ENCODE assay signal across 20 mouse cellular contexts in genomic region chr13:55712846-55713245, GRCm38 (mm10). TPM values are rescaled to one million over a fixed set of nuclear protein-coding genes. Genes with fewer than 3 reads are reported as not detected.
DNase-seq lines count a peak whose midpoint lies in the region; ATAC-seq and TF ChIP-seq lines count a peak whose summit lies in the region.
"Had no signal": no experiment of that assay in that cellular context is flagged by ENCODE, and none has a peak within 500 bp of the region (broad histone marks: within the 10 kb centered on the region; RNA-seq: fewer than 3 reads in every experiment).

No protein-coding gene starts in this region.

- no peak overlapping the region for H3K9ac ChIP-seq in hindbrain, postnatal 0 days (replicated peaks; ENCODE audit: low read length)
- H3K9ac ChIP-seq in hindbrain, embryonic 14.5 days, result no peak overlapping the region
- H3K9ac ChIP-seq: embryonic facial prominence, embryonic 13.5 days; heart, embryonic 13.5 days had no signal

- no peak overlapping the region for H3K27ac ChIP-seq in hindbrain, postnatal 0 days
- H3K27ac ChIP-seq in hindbrain, embryonic 14.5 days, result no peak overlapping the region
- H3K27ac ChIP-seq: embryonic facial prominence, embryonic 13.5 days; gastrocnemius, adult 2 months; heart, embryonic 13.5 days had no signal

- H3K9me3 ChIP-seq in hindbrain, postnatal 0 days (ENCODE audit: low read length), result no peaks in the 10 kb centered on the region
- H3K9me3 ChIP-seq in hindbrain, embryonic 14.5 days (ENCODE audit: control insufficient read depth, low read length), result no peaks in the 10 kb centered on the region
- H3K9me3 ChIP-seq: embryonic facial prominence, embryonic 13.5 days; heart, embryonic 13.5 days had no signal

- TF ChIP-seq CTCF in hindbrain, postnatal 0 days (IDR thresholded peaks at IDR 0.05; ENCODE audit: low read depth), result 0 out of 2 replicates have a peak, but pooled peaks have one; percentile 2

- no peak for DNase-seq in hindbrain, postnatal 0 days (ENCODE audit: low spot score)
- no peak for DNase-seq in hindbrain, embryonic 14.5 days (ENCODE audit: low spot score)
- DNase-seq in CD4-positive helper T cell, adult 2 months (ENCODE audit: low read depth, low spot score), result peak; percentile 23
- peak; percentile 60 for DNase-seq in R1 (ENCODE audit: low read depth, low spot score)
- DNase-seq in ovary, postnatal 14 days (ENCODE audit: low spot score), result no peak
- no peak for DNase-seq in right cerebral cortex, adult 2 months (ENCODE audit: low spot score in 2 of 2)
- DNase-seq: adrenal gland, postnatal 14 days; B cell, adult 2 months; cerebellum, adult 11-12 months; cerebellum, adult 9-10 months; cerebellum, postnatal 25 days; gastrocnemius, postnatal 25 days; heart, adult 11 months; heart, postnatal 36 days had no signal

- WGBS in hindbrain, postnatal 0 days, result 93% methylated on average over 3 of the region's 3 CpGs
- 97% methylated on average over 3 of the region's 3 CpGs for WGBS in hindbrain, embryonic 14.5 days

- no peak overlapping the region for H3K4me2 ChIP-seq in hindbrain, postnatal 0 days (ENCODE audit: low read depth, low read length)
- H3K4me2 ChIP-seq in hindbrain, embryonic 14.5 days (replicated peaks), result no peak overlapping the region
- H3K4me2 ChIP-seq: embryonic facial prominence, embryonic 13.5 days; heart, embryonic 13.5 days had no signal

- ATAC-seq in hindbrain, postnatal 0 days, result no peak
- no peak for ATAC-seq in hindbrain, embryonic 14.5 days (ENCODE audit: low FRiP score)
- no peak for ATAC-seq in megakaryocyte progenitor cell, adult 5-6 weeks (replicated peaks; ENCODE audit: poor library complexity)
- ATAC-seq: activated CD4-positive, CD25-positive, alpha-beta regulatory T cell, adult 4 months; forebrain, embryonic 14.5 days had no signal

- H3K4me1 ChIP-seq in hindbrain, postnatal 0 days (ENCODE audit: insufficient read depth, low read length), result no peaks in the 10 kb centered on the region
- H3K4me1 ChIP-seq in hindbrain, embryonic 14.5 days (replicated peaks; ENCODE audit: control insufficient read depth, insufficient read depth, low read length), result peaks cover 15% of the 10 kb centered on the region; the same call in 1 of the 2 replicates

- H3K36me3 ChIP-seq in hindbrain, postnatal 0 days (ENCODE audit: insufficient read depth, low read length), result no peaks in the 10 kb centered on the region
- peaks cover 4% of the 10 kb centered on the region for H3K36me3 ChIP-seq in hindbrain, embryonic 14.5 days (replicated peaks; ENCODE audit: control insufficient read depth, insufficient read depth)

- H3K27me3 ChIP-seq in hindbrain, postnatal 0 days (ENCODE audit: insufficient read depth, low read length), result no peaks in the 10 kb centered on the region
- no peaks in the 10 kb centered on the region for H3K27me3 ChIP-seq in hindbrain, embryonic 14.5 days (ENCODE audit: control insufficient read depth, insufficient read depth, low read length)
- H3K27me3 ChIP-seq: embryonic facial prominence, embryonic 13.5 days; heart, embryonic 13.5 days had no signal

- no peak overlapping the region for H3K4me3 ChIP-seq in hindbrain, postnatal 0 days (ENCODE audit: low read length)
- no peak overlapping the region for H3K4me3 ChIP-seq in hindbrain, embryonic 14.5 days (replicated peaks; ENCODE audit: low read length)
- H3K4me3 ChIP-seq: embryonic facial prominence, embryonic 13.5 days; gastrocnemius, adult 2 months; heart, embryonic 13.5 days had no signal

RNA-seq across cellular contexts. Expression of gene Txndc15, which starts 1.6 kb away (rescaled TPM):
- 111 and 113 TPM in 2 replicates for total RNA-seq in hindbrain, postnatal 0 days (2014; rRNA removed)
- 129 TPM in 2 replicates for polyA plus RNA-seq in hindbrain, postnatal 0 days (2015; fragmentation: Nextera tagmentation; extraction: Ambion mirVana)
- polyA plus RNA-seq in hindbrain, embryonic 14.5 days (2014; fragmentation: Nextera tagmentation; extraction: Ambion mirVana), result 144 and 145 TPM in 2 replicates
- 27.5 and 27.8 TPM in 2 replicates for total RNA-seq in megakaryocyte progenitor cell, adult 5-6 weeks (2015)
- total RNA-seq in megakaryocyte progenitor cell, adult 5-6 weeks (2017), result 42.2 and 53.1 TPM in 2 replicates

RNA-seq across cellular contexts. Expression of gene Pcbd2, which starts 14.3 kb away (rescaled TPM):
- total RNA-seq in hindbrain, postnatal 0 days (2014; rRNA removed), result 4.9 and 11.0 TPM in 2 replicates
- polyA plus RNA-seq in hindbrain, postnatal 0 days (2015; fragmentation: Nextera tagmentation; extraction: Ambion mirVana), result 32.1 and 35.6 TPM in 2 replicates
- polyA plus RNA-seq in hindbrain, embryonic 14.5 days (2014; fragmentation: Nextera tagmentation; extraction: Ambion mirVana), result 23.6 and 25.3 TPM in 2 replicates
- 38.6 and 40.9 TPM in 2 replicates for total RNA-seq in megakaryocyte progenitor cell, adult 5-6 weeks (2015)
- 18.4 and 25.6 TPM in 2 replicates for total RNA-seq in megakaryocyte progenitor cell, adult 5-6 weeks (2017)

RNA-seq across cellular contexts. Expression of gene B230219D22Rik, which starts 19.9 kb away (rescaled TPM):
- total RNA-seq in hindbrain, postnatal 0 days (2014; rRNA removed), result 132 and 145 TPM in 2 replicates
- polyA plus RNA-seq in hindbrain, postnatal 0 days (2015; fragmentation: Nextera tagmentation; extraction: Ambion mirVana), result 51.7 and 55.0 TPM in 2 replicates
- polyA plus RNA-seq in hindbrain, embryonic 14.5 days (2014; fragmentation: Nextera tagmentation; extraction: Ambion mirVana), result 96.0 and 101 TPM in 2 replicates
- 65.0 and 76.9 TPM in 2 replicates for total RNA-seq in megakaryocyte progenitor cell, adult 5-6 weeks (2015)
- total RNA-seq in megakaryocyte progenitor cell, adult 5-6 weeks (2017), result 35.9 and 39.5 TPM in 2 replicates

Comparison
In these comparisons a context has a peak if more than half of its experiments do, and no peak if none do; other contexts are left out.
1. DNase-seq: peak in CD4-positive helper T cell, adult 2 months (single experiment) and R1 (single experiment); none in hindbrain, postnatal 0 days (single experiment), hindbrain, embryonic 14.5 days (single experiment), ovary, postnatal 14 days (single experiment) and right cerebral cortex, adult 2 months (0 of 2).